Mouse (Mus musculus): ENCODE data around the gene Tmem175. TPM values are rescaled to one million over a fixed set of nuclear protein-coding genes. Genes with fewer than 3 reads are reported as not detected.

The Tmem175 gene
- polyA plus RNA-seq (2015; fragmentation: Nextera tagmentation; extraction: Ambion mirVana), result 24.9 and 25.7 TPM in 2 replicates

DNA sequence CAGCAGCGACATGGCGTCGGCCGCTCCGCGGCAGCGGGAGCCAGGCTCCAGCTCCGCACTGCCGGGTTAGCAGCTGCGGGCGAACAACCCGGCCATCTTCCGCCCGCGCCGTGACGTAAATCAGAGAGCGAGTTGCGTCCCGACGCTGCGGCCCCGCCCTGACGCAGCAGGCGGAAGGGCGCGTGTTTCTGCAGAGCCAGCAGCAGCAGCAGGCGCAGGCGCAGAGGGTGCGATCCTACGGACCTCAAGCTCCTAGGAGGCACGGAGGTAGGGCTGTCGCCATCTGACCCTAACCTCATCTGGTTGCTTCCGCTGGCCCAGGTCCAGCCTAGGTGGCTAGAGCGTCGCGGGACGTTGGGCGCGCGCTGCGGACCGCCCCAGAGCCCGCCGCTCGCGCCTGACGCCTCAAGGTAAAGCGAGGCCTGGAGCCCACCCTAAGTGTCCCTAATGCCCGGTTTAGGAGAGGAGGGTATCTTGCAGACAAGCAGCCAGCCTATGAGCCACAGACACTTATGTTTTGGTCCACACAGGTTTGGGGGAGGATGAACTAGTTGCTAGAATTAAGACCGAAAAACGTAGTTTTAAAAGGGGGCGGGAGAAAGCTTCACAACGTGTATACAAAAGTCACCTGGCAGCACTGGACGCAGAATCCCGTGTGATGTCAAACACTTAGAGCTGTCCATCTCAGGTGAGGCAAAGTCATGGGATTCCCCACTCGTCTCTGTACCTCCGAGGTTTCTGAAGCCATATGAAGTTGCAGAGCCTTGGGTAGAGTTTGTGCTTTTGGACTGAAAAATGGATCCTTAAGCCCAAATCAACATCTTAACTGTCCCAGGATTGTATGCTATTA, at the start of gene Tmem175, which contains the start of gene Gak:
Tmem175 (plus strand) TSS at position 137 of the 850 bp plus-strand sequence.
Gak (minus strand) TSS at position 122 of the 850 bp plus-strand sequence.
- Histone ChIP-seq H3K4me2 (ENCODE audit: low read length) (peak within 1 kb of the TSS; percentile 97), H3K9me3 (ENCODE audit: control insufficient read depth, low read length) (no peaks in the 10 kb centered on the region), H3K4me3 (replicated peaks; ENCODE audit: low read length) (peak within 1 kb of the TSS; percentile 87), H3K9ac (replicated peaks; ENCODE audit: low read depth, low read length) (peak within 1 kb of the TSS; percentile 96), H3K27me3 (replicated peaks; ENCODE audit: control insufficient read depth, insufficient read depth, low read length) (no peaks in the 10 kb centered on the region), H3K27ac (ENCODE audit: low read length) (peak within 1 kb of the TSS; percentile 89), H3K36me3 (ENCODE audit: control insufficient read depth, insufficient read depth) (no peaks in the 10 kb centered on the region; the same call in 1 of the 2 replicates), H3K4me1 (replicated peaks; ENCODE audit: control insufficient read depth, insufficient read depth, low read length) (peaks cover 24% of the 10 kb centered on the region)
- peak; percentile 98 for ATAC-seq
- WGBS, result under 1% methylated on average over 58 of the region's 58 CpGs

DNA sequence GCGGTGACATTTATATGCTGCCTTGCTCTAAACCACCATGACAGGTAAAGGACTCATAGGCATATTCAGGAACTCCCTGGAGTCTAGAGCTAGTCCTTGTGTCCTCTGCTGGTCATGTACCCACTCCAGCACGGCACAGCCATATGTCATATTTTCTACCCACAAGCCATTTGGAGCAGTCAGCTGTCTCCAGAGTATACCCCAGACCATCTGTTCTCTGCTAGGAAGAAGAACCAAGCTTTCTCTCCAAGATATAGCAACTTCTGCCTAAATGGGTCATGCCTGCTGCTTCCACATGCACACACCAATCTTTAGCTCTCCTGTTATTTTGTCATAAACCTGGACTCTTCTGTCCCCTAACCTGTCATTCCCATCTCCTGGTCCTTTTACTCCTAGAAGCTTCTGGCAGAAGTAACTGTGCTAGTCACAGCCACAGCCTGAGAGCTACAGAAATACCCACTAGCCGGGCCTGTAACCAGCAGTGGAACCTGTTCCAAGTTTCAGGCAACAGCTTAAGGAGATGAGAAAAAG, 48.1 kb upstream of the Tmem175 start:
- no peak overlapping the region for H3K4me3 ChIP-seq (replicated peaks; ENCODE audit: low read length)
- H3K9ac ChIP-seq (replicated peaks; ENCODE audit: low read depth, low read length), result no peak overlapping the region
- WGBS, result 81% methylated on average over 3 of the region's 3 CpGs
- H3K9me3 ChIP-seq (ENCODE audit: control insufficient read depth, low read length), result no peaks in the 10 kb centered on the region
- no peak overlapping the region for H3K4me2 ChIP-seq (ENCODE audit: low read length)
- H3K27ac ChIP-seq (ENCODE audit: low read length), result no peak overlapping the region
- H3K27me3 ChIP-seq (replicated peaks; ENCODE audit: control insufficient read depth, insufficient read depth, low read length), result no peaks in the 10 kb centered on the region
- no peaks in the 10 kb centered on the region for H3K4me1 ChIP-seq (replicated peaks; ENCODE audit: control insufficient read depth, insufficient read depth, low read length)
- no peak; the same call in 1 of the 2 replicates for ATAC-seq
- peaks cover 34% of the 10 kb centered on the region for H3K36me3 ChIP-seq (ENCODE audit: control insufficient read depth, insufficient read depth)

- no peak overlapping the region for H3K4me2 ChIP-seq (ENCODE audit: low read length)
- H3K9me3 ChIP-seq (ENCODE audit: control insufficient read depth, low read length), result no peaks in the 10 kb centered on the region
- ATAC-seq, result no peak
- H3K4me1 ChIP-seq (replicated peaks; ENCODE audit: control insufficient read depth, insufficient read depth, low read length), result no peaks in the 10 kb centered on the region
- no peak overlapping the region for H3K27ac ChIP-seq (ENCODE audit: low read length)
- WGBS, result 96% methylated on average over 1 of the region's 1 CpGs
- H3K27me3 ChIP-seq (replicated peaks; ENCODE audit: control insufficient read depth, insufficient read depth, low read length), result no peaks in the 10 kb centered on the region
- peaks cover 60% of the 10 kb centered on the region for H3K36me3 ChIP-seq (ENCODE audit: control insufficient read depth, insufficient read depth)
- H3K9ac ChIP-seq (replicated peaks; ENCODE audit: low read depth, low read length), result no peak overlapping the region
- no peak overlapping the region for H3K4me3 ChIP-seq (replicated peaks; ENCODE audit: low read length)
These were observed 29.6 kb upstream of the Tmem175 start for GRCm38 (mm10) chr5:108599923-108600322.

- Histone ChIP-seq H3K9me3 (ENCODE audit: control insufficient read depth, low read length) (no peaks in the 10 kb centered on the region), H3K4me2 (ENCODE audit: low read length) (no peak overlapping the region)
- WGBS, result 96% methylated on average over 9 of the region's 9 CpGs
These were observed 27.0 kb upstream of the Tmem175 start for GRCm38 (mm10) chr5:108602537-108602936.

DNA sequence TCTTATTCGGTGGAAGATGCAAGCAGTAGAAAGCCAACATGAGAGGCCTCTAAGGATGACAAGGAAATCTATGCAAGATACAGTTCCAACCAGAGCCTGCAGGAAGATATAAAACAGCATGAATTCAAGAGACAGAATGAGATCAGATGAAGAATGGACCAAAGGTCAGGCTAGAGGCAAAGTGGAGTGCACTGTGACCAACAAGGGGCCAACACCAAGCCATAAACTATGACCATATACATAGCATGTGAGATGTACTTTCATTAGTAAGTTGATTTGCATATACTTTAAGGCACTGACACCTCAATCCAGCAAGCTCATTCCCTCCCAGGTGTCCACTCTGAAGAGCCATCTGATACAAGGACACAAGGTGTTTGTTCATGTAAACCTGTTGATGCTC, 19.1 kb upstream of the Tmem175 start:
- Histone ChIP-seq H3K9me3 (ENCODE audit: control insufficient read depth, low read length) (no peaks in the 10 kb centered on the region), H3K36me3 (ENCODE audit: control insufficient read depth, insufficient read depth) (peaks cover 64% of the 10 kb centered on the region), H3K9ac (replicated peaks; ENCODE audit: low read depth, low read length) (no peak overlapping the region), H3K4me2 (ENCODE audit: low read length) (no peak overlapping the region), H3K4me1 (replicated peaks; ENCODE audit: control insufficient read depth, insufficient read depth, low read length) (no peaks in the 10 kb centered on the region), H3K27ac (ENCODE audit: low read length) (no peak overlapping the region), H3K27me3 (replicated peaks; ENCODE audit: control insufficient read depth, insufficient read depth, low read length) (no peaks in the 10 kb centered on the region), H3K4me3 (replicated peaks; ENCODE audit: low read length) (no peak overlapping the region)
- WGBS, result 100% methylated on average over 1 of the region's 1 CpGs
- no peak for ATAC-seq

More at GRCm38 (mm10) chr5:108602537-108602936, 27.0 kb upstream of the Tmem175 start:
- H3K27ac ChIP-seq (ENCODE audit: low read length), result no peak overlapping the region
- ATAC-seq, result no peak
- peaks cover 58% of the 10 kb centered on the region for H3K36me3 ChIP-seq (ENCODE audit: control insufficient read depth, insufficient read depth)
- H3K4me3 ChIP-seq (replicated peaks; ENCODE audit: low read length), result no peak overlapping the region
- H3K9ac ChIP-seq (replicated peaks; ENCODE audit: low read depth, low read length), result no peak overlapping the region
- H3K4me1 ChIP-seq (replicated peaks; ENCODE audit: control insufficient read depth, insufficient read depth, low read length), result no peaks in the 10 kb centered on the region
- H3K27me3 ChIP-seq (replicated peaks; ENCODE audit: control insufficient read depth, insufficient read depth, low read length), result no peaks in the 10 kb centered on the region

DNA sequence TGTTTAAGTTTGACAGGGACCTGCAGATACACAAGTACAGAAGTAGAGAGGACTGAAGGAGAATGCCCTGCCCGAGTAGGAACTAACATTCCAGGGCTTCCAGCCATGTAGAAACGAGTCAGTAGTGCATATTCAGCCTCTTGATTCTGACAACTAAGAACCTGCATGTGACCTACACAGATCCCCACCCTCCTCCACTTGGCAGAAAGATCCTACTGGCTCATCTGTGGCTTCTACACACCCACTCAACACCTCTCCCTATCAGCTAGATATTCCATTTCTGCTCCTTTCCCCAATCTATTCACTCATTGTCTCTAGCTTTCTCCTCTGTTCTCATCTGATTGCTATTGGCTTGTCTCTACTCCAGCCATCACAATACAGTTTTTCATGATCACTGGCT, 7.7 kb upstream of the Tmem175 start:
- Histone ChIP-seq H3K4me1 (replicated peaks; ENCODE audit: control insufficient read depth, insufficient read depth, low read length) (no peaks in the 10 kb centered on the region), H3K36me3 (ENCODE audit: control insufficient read depth, insufficient read depth) (peaks cover 5% of the 10 kb centered on the region), H3K4me3 (replicated peaks; ENCODE audit: low read length) (no peak overlapping the region), H3K27ac (ENCODE audit: low read length) (no peak overlapping the region), H3K9ac (replicated peaks; ENCODE audit: low read depth, low read length) (no peak overlapping the region), H3K4me2 (ENCODE audit: low read length) (no peak overlapping the region), H3K9me3 (ENCODE audit: control insufficient read depth, low read length) (no peaks in the 10 kb centered on the region), H3K27me3 (replicated peaks; ENCODE audit: control insufficient read depth, insufficient read depth, low read length) (no peaks in the 10 kb centered on the region)
- no peak for ATAC-seq
- 83% methylated on average over 2 of the region's 2 CpGs for WGBS

GRCm38 (mm10) chr5:108626050-108626660, 3.4 kb upstream of the Tmem175 start:
- H3K36me3 ChIP-seq (ENCODE audit: control insufficient read depth, insufficient read depth), result peaks cover 2% of the 10 kb centered on the region; the same call in 1 of the 2 replicates
- WGBS, result 84% methylated on average over 4 of the region's 4 CpGs

GRCm38 (mm10) chr5:108628891-108629633, 508 bp upstream of the Tmem175 start:
- 2% methylated on average over 32 of the region's 32 CpGs for WGBS

More at GRCm38 (mm10) chr5:108626050-108626660, 3.4 kb upstream of the Tmem175 start:
- no peak for ATAC-seq
- Histone ChIP-seq H3K9ac (replicated peaks; ENCODE audit: low read depth, low read length) (no peak overlapping the region), H3K4me2 (ENCODE audit: low read length) (no peak overlapping the region), H3K4me1 (replicated peaks; ENCODE audit: control insufficient read depth, insufficient read depth, low read length) (peaks cover 24% of the 10 kb centered on the region), H3K9me3 (ENCODE audit: control insufficient read depth, low read length) (no peaks in the 10 kb centered on the region), H3K27ac (ENCODE audit: low read length) (no peak overlapping the region), H3K4me3 (replicated peaks; ENCODE audit: low read length) (no peak overlapping the region), H3K27me3 (replicated peaks; ENCODE audit: control insufficient read depth, insufficient read depth, low read length) (no peaks in the 10 kb centered on the region)

More at GRCm38 (mm10) chr5:108628891-108629633, 508 bp upstream of the Tmem175 start:
- Histone ChIP-seq H3K27ac (ENCODE audit: low read length) (peak overlapping the region; percentile 89), H3K9me3 (ENCODE audit: control insufficient read depth, low read length) (no peaks in the 10 kb centered on the region), H3K4me1 (replicated peaks; ENCODE audit: control insufficient read depth, insufficient read depth, low read length) (peaks cover 24% of the 10 kb centered on the region), H3K4me3 (replicated peaks; ENCODE audit: low read length) (peak overlapping the region; percentile 87), H3K9ac (replicated peaks; ENCODE audit: low read depth, low read length) (peak overlapping the region; percentile 96), H3K4me2 (ENCODE audit: low read length) (peak overlapping the region; percentile 97), H3K27me3 (replicated peaks; ENCODE audit: control insufficient read depth, insufficient read depth, low read length) (no peaks in the 10 kb centered on the region), H3K36me3 (ENCODE audit: control insufficient read depth, insufficient read depth) (no peaks in the 10 kb centered on the region; the same call in 1 of the 2 replicates)
- ATAC-seq, result peak; percentile 81
